Mouse (Mus musculus): ENCODE measurements around the gene Olfr1129. TPM values are rescaled to one million over a fixed set of nuclear protein-coding genes. Genes with fewer than 3 reads are reported as not detected.
"Not testable (repeated sequence)": the region's sequence is repeated elsewhere in the genome, so short reads cannot be mapped to it uniquely, and the experiment has no call there.

Gene Olfr1129
- polyA plus RNA-seq (2016; fragmentation: Nextera tagmentation; extraction: Ambion mirVana): not detected in 2 replicates

DNA sequence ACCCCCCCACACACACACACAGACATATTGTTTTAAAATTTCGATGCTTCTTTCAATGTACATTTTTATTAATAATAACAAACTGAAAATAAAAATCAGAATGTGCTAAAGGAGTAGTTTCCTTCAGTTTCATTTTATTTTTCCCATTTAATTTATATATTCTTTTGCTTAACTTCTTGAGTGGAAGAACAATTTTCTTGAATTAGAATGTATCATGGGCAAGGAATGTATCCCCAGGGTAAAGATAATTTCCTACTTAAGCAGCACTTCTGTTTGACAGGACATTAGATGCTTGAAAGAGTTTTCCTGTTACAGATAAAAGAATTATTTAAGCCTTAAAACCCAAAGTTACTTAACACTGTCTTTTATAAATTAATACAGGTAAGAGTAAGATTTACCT lies at the start of gene Olfr1129:
TSS of gene Olfr1129 (plus strand) at position 301 of the 400 bp plus-strand sequence.
- not testable (repeated sequence) for H3K9ac ChIP-seq (replicated peaks); H3K9me3 ChIP-seq; H3K27me3 ChIP-seq; ATAC-seq (ENCODE audit: insufficient number of reproducible peaks, insufficient read depth, low FRiP score, low TSS enrichment, low read depth); H3K36me3 ChIP-seq; H3K4me2 ChIP-seq; H3K4me3 ChIP-seq (replicated peaks); H3K27ac ChIP-seq; H3K4me1 ChIP-seq (replicated peaks)
- 72% methylated on average over 1 of the region's 1 CpGs for WGBS

GRCm38 (mm10) chr2:87525899-87526616 lies 47.6 kb upstream of the Olfr1129 start:
- peak overlapping the region; percentile 39 for H3K4me2 ChIP-seq
- WGBS: 42% methylated on average over 38 of the region's 39 CpGs
- not testable (repeated sequence) for H3K4me1 ChIP-seq (replicated peaks); H3K4me3 ChIP-seq (replicated peaks); H3K9ac ChIP-seq (replicated peaks); ATAC-seq (ENCODE audit: insufficient number of reproducible peaks, insufficient read depth, low FRiP score, low TSS enrichment, low read depth); H3K36me3 ChIP-seq; H3K27ac ChIP-seq; H3K27me3 ChIP-seq; H3K9me3 ChIP-seq

DNA sequence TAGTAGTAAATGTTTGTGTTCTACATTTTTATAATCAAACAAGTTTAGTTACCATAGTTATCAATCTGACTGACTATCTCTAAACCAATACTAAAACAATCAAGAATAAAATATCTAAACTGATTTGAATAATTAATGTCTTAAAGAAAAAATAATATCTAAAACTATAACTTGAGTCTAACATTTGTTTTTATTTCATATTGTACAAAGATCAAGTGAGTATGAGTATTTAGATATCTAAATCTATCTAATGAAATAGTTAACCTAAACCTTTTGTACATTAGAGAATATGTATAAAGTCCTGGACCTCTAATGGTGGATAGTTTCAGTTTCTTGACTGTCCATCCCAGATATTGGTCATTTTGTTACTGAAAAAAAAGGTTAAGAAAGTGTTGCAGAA lies 42.2 kb upstream of the Olfr1129 start, which contains the start of gene Olfr153:
TSS of gene Olfr153 (plus strand) at position 301 of the 400 bp plus-strand sequence.
- Histone ChIP-seq H3K4me2 (no peak within 1 kb of the TSS), H3K9me3 (no peaks in the 10 kb centered on the region), H3K4me1 (replicated peaks) (no peaks in the 10 kb centered on the region), H3K4me3 (replicated peaks) (no peak within 1 kb of the TSS), H3K27me3 (no peaks in the 10 kb centered on the region), H3K27ac (no peak within 1 kb of the TSS), H3K36me3 (no peaks in the 10 kb centered on the region), H3K9ac (replicated peaks) (no peak within 1 kb of the TSS)
- ATAC-seq (ENCODE audit: insufficient number of reproducible peaks, insufficient read depth, low FRiP score, low TSS enrichment, low read depth): no peak

DNA sequence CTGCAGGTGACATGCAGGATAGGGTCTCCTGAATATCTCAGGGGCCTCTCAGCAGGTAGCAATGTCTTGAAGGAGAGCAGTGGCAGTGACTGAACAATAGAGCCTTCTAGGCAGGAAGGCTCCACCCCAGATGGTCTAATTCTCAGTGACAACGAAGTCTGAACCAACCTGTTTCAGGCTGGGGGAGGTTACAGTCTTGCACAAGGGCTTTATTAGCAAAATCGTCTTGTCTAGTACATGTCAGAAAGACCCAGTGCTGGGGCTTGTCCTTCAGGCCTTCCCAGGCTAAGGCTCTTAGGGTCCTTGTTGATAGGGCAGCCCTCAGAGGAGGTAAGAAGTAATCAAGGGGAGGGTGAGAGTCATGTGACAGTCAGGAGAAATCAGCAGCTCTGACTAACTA lies 38.9 kb upstream of the Olfr1129 start:
- WGBS: 67% methylated on average over 2 of the region's 2 CpGs
- H3K9me3 ChIP-seq: no peaks in the 10 kb centered on the region
- ATAC-seq (ENCODE audit: insufficient number of reproducible peaks, insufficient read depth, low FRiP score, low TSS enrichment, low read depth): no peak

GRCm38 (mm10) chr2:87545442-87545841 lies 28.3 kb upstream of the Olfr1129 start, which contains the start of gene Olfr1128:
TSS of gene Olfr1128 (minus strand) at chr2:87545542.
- Histone ChIP-seq H3K4me3 (replicated peaks) (no peak within 1 kb of the TSS), H3K9me3 (no peaks in the 10 kb centered on the region), H3K4me2 (no peak within 1 kb of the TSS), H3K9ac (replicated peaks) (no peak within 1 kb of the TSS), H3K4me1 (replicated peaks) (no peaks in the 10 kb centered on the region), H3K36me3 (no peaks in the 10 kb centered on the region), H3K27ac (no peak within 1 kb of the TSS), H3K27me3 (no peaks in the 10 kb centered on the region)
- ATAC-seq (ENCODE audit: insufficient number of reproducible peaks, insufficient read depth, low FRiP score, low TSS enrichment, low read depth): no peak
- WGBS: 95% methylated on average over 1 of the region's 1 CpGs

More for the DNA sequence above, 38.9 kb upstream of the Olfr1129 start:
- Histone ChIP-seq H3K4me1 (replicated peaks) (no peaks in the 10 kb centered on the region), H3K27ac (no peak overlapping the region), H3K9ac (replicated peaks) (no peak overlapping the region), H3K4me3 (replicated peaks) (no peak overlapping the region), H3K4me2 (no peak overlapping the region), H3K36me3 (no peaks in the 10 kb centered on the region), H3K27me3 (no peaks in the 10 kb centered on the region)

GRCm38 (mm10) chr2:87605912-87606311 lies 32.2 kb downstream of the Olfr1129 start, which contains the start of gene Olfr1130:
TSS of gene Olfr1130 (plus strand) at chr2:87606212.
- not testable (repeated sequence) for ATAC-seq (ENCODE audit: insufficient number of reproducible peaks, insufficient read depth, low FRiP score, low TSS enrichment, low read depth); H3K4me3 ChIP-seq (replicated peaks); H3K36me3 ChIP-seq; H3K4me1 ChIP-seq (replicated peaks); H3K9me3 ChIP-seq; H3K4me2 ChIP-seq; H3K27me3 ChIP-seq; H3K27ac ChIP-seq; H3K9ac ChIP-seq (replicated peaks)

GRCm38 (mm10) chr2:87626804-87627203 lies 53.1 kb downstream of the Olfr1129 start, which contains the start of gene Olfr1131:
TSS of gene Olfr1131 (plus strand) at chr2:87627104.
- ATAC-seq (ENCODE audit: insufficient number of reproducible peaks, insufficient read depth, low FRiP score, low TSS enrichment, low read depth): no peak
- Histone ChIP-seq H3K4me2 (no peak within 1 kb of the TSS), H3K4me1 (replicated peaks) (no peaks in the 10 kb centered on the region), H3K9me3 (no peaks in the 10 kb centered on the region), H3K27ac (no peak within 1 kb of the TSS), H3K9ac (replicated peaks) (no peak within 1 kb of the TSS), H3K4me3 (replicated peaks) (no peak within 1 kb of the TSS), H3K27me3 (no peaks in the 10 kb centered on the region), H3K36me3 (no peaks in the 10 kb centered on the region)
- WGBS: 68% methylated on average over 3 of the region's 3 CpGs

Other genes starting within 250 kb of the Olfr1129 start
- gene Olfr1120, start 219.1 kb upstream of the Olfr1129 start, polyA plus RNA-seq (2016; fragmentation: Nextera tagmentation; extraction: Ambion mirVana): not detected in 2 replicates
- gene Olfr1121, start 204.0 kb upstream of the Olfr1129 start, polyA plus RNA-seq (2016; fragmentation: Nextera tagmentation; extraction: Ambion mirVana): not detected in 2 replicates
- not detected in 2 replicates for gene Olfr1122, start 188.1 kb upstream of the Olfr1129 start, polyA plus RNA-seq (2016; fragmentation: Nextera tagmentation; extraction: Ambion mirVana)
- gene Olfr1123, start 157.3 kb upstream of the Olfr1129 start, polyA plus RNA-seq (2016; fragmentation: Nextera tagmentation; extraction: Ambion mirVana): not detected in 2 replicates
- 0.08 and 0.09 TPM in 2 replicates for gene Olfr1124, start 143.6 kb upstream of the Olfr1129 start, polyA plus RNA-seq (2016; fragmentation: Nextera tagmentation; extraction: Ambion mirVana)
- not detected in 2 replicates for gene Olfr1126, start 119.9 kb upstream of the Olfr1129 start, polyA plus RNA-seq (2016; fragmentation: Nextera tagmentation; extraction: Ambion mirVana)
- gene Pramel7, start 76.8 kb upstream of the Olfr1129 start, polyA plus RNA-seq (2016; fragmentation: Nextera tagmentation; extraction: Ambion mirVana): not detected in 2 replicates
- gene Pramel6, start 67.3 kb upstream of the Olfr1129 start, polyA plus RNA-seq (2016; fragmentation: Nextera tagmentation; extraction: Ambion mirVana): not detected in 2 replicates
- gene Olfr153, start 42.1 kb upstream of the Olfr1129 start, polyA plus RNA-seq (2016; fragmentation: Nextera tagmentation; extraction: Ambion mirVana): not detected in 2 replicates
- not detected in 2 replicates for gene Olfr1128, start 28.4 kb upstream of the Olfr1129 start, polyA plus RNA-seq (2016; fragmentation: Nextera tagmentation; extraction: Ambion mirVana)
- not detected in 2 replicates for gene Olfr1130, start 32.3 kb downstream of the Olfr1129 start, polyA plus RNA-seq (2016; fragmentation: Nextera tagmentation; extraction: Ambion mirVana)
- not detected in 2 replicates for gene Olfr1131, start 53.2 kb downstream of the Olfr1129 start, polyA plus RNA-seq (2016; fragmentation: Nextera tagmentation; extraction: Ambion mirVana)
- gene Olfr1132, start 63.6 kb downstream of the Olfr1129 start, polyA plus RNA-seq (2016; fragmentation: Nextera tagmentation; extraction: Ambion mirVana): not detected in 2 replicates
- not detected in 2 replicates for gene Olfr1133, start 73.5 kb downstream of the Olfr1129 start, polyA plus RNA-seq (2016; fragmentation: Nextera tagmentation; extraction: Ambion mirVana)
- not detected in 2 replicates for gene Olfr1134, start 84.6 kb downstream of the Olfr1129 start, polyA plus RNA-seq (2016; fragmentation: Nextera tagmentation; extraction: Ambion mirVana)
- gene Olfr1135, start 99.8 kb downstream of the Olfr1129 start, polyA plus RNA-seq (2016; fragmentation: Nextera tagmentation; extraction: Ambion mirVana): not detected in 2 replicates
- not detected in 2 replicates for gene Olfr1136, start 120.0 kb downstream of the Olfr1129 start, polyA plus RNA-seq (2016; fragmentation: Nextera tagmentation; extraction: Ambion mirVana)
- gene Olfr1137, start 139.3 kb downstream of the Olfr1129 start, polyA plus RNA-seq (2016; fragmentation: Nextera tagmentation; extraction: Ambion mirVana): not detected in 2 replicates
- not detected in 2 replicates for gene Olfr1138, start 166.1 kb downstream of the Olfr1129 start, polyA plus RNA-seq (2016; fragmentation: Nextera tagmentation; extraction: Ambion mirVana)
- not detected in 2 replicates for gene Olfr1140, start 169.8 kb downstream of the Olfr1129 start, polyA plus RNA-seq (2016; fragmentation: Nextera tagmentation; extraction: Ambion mirVana)
- not detected in 2 replicates for gene Olfr1141, start 180.1 kb downstream of the Olfr1129 start, polyA plus RNA-seq (2016; fragmentation: Nextera tagmentation; extraction: Ambion mirVana)
- gene Olfr152, start 205.6 kb downstream of the Olfr1129 start, polyA plus RNA-seq (2016; fragmentation: Nextera tagmentation; extraction: Ambion mirVana): not detected in 2 replicates
- not detected in 2 replicates for gene Olfr1143, start 226.7 kb downstream of the Olfr1129 start, polyA plus RNA-seq (2016; fragmentation: Nextera tagmentation; extraction: Ambion mirVana)
- gene Olfr1145, start 235.9 kb downstream of the Olfr1129 start, polyA plus RNA-seq (2016; fragmentation: Nextera tagmentation; extraction: Ambion mirVana): not detected in 2 replicates